Mouse (Mus musculus): Measurements from ENCODE around the gene Dnah14.

Gene Dnah14

GRCm38 (mm10) chr1:181599376-181599775 is 23.0 kb downstream of the Dnah14 start:
- no peak for DNase-seq (ENCODE audit: low spot score in 2 of 2)

- DNase-seq (ENCODE audit: low spot score in 2 of 2): no peak
These were observed 34.8 kb downstream of the Dnah14 start for GRCm38 (mm10) chr1:181611118-181611517.

- DNase-seq (ENCODE audit: low spot score in 2 of 2): peak in 1 of 2 experiments; percentile 79
These were observed 39.6 kb downstream of the Dnah14 start for GRCm38 (mm10) chr1:181615866-181616491.

- no peak for DNase-seq (ENCODE audit: low spot score in 2 of 2)
These were observed 41.0 kb downstream of the Dnah14 start for GRCm38 (mm10) chr1:181617332-181617731.

- no peak for DNase-seq (ENCODE audit: low spot score in 2 of 2)
These were observed 46.9 kb downstream of the Dnah14 start for GRCm38 (mm10) chr1:181623149-181623680.

- DNase-seq (ENCODE audit: low spot score in 2 of 2): peak; percentile 27 to 48
These were observed 48.5 kb downstream of the Dnah14 start for GRCm38 (mm10) chr1:181624876-181625275.

- DNase-seq (ENCODE audit: low spot score in 2 of 2): no peak
These were observed 51.9 kb downstream of the Dnah14 start for GRCm38 (mm10) chr1:181628276-181628675.

- DNase-seq (ENCODE audit: low spot score in 2 of 2): no peak
These were observed 55.0 kb downstream of the Dnah14 start for GRCm38 (mm10) chr1:181631371-181631770.

GRCm38 (mm10) chr1:181637997-181638713 is 61.8 kb downstream of the Dnah14 start:
- DNase-seq (ENCODE audit: low spot score in 2 of 2): no peak

GRCm38 (mm10) chr1:181640383-181640782 is 64.0 kb downstream of the Dnah14 start:
- DNase-seq (ENCODE audit: low spot score in 2 of 2): no peak

- no peak for DNase-seq (ENCODE audit: low spot score in 2 of 2)
These were observed 71.1 kb downstream of the Dnah14 start for GRCm38 (mm10) chr1:181647467-181647866.

- DNase-seq (ENCODE audit: low spot score in 2 of 2): no peak
These were observed 77.1 kb downstream of the Dnah14 start for GRCm38 (mm10) chr1:181653481-181653880.

- no peak for DNase-seq (ENCODE audit: low spot score in 2 of 2)
These were observed 80.1 kb downstream of the Dnah14 start for GRCm38 (mm10) chr1:181656421-181656820.

GRCm38 (mm10) chr1:181666801-181667200 is 90.4 kb downstream of the Dnah14 start:
- no peak for DNase-seq (ENCODE audit: low spot score in 2 of 2)

- DNase-seq (ENCODE audit: low spot score in 2 of 2): no peak
These were observed 118.6 kb downstream of the Dnah14 start for GRCm38 (mm10) chr1:181694729-181695498.

GRCm38 (mm10) chr1:181728707-181729106 is 152.3 kb downstream of the Dnah14 start:
- DNase-seq (ENCODE audit: low spot score in 2 of 2): peak in 1 of 2 experiments; percentile 28

- no peak for DNase-seq (ENCODE audit: low spot score in 2 of 2)
These were observed 157.2 kb downstream of the Dnah14 start for GRCm38 (mm10) chr1:181733517-181733916.

- DNase-seq (ENCODE audit: low spot score in 2 of 2): no peak
These were observed 163.9 kb downstream of the Dnah14 start for GRCm38 (mm10) chr1:181740259-181740658.

- no peak for DNase-seq (ENCODE audit: low spot score in 2 of 2)
These were observed 166.0 kb downstream of the Dnah14 start for GRCm38 (mm10) chr1:181742251-181742885.

- DNase-seq (ENCODE audit: low spot score in 2 of 2): no peak
These were observed 193.0 kb downstream of the Dnah14 start for GRCm38 (mm10) chr1:181769392-181769791.

- no peak for DNase-seq (ENCODE audit: low spot score in 2 of 2)
These were observed 195.5 kb downstream of the Dnah14 start for GRCm38 (mm10) chr1:181771871-181772270.

- DNase-seq (ENCODE audit: low spot score in 2 of 2): no peak
These were observed 200.2 kb downstream of the Dnah14 start for GRCm38 (mm10) chr1:181776541-181776940.
